In genomic region chr8:10870423-10871055, GRCm38 (mm10) we compare ENCODE assay signal across 20 mouse cellular contexts.
A peak's percentile ranks its signal among the peaks of the same experiment; 100 is the strongest.
DNase-seq lines count a peak whose midpoint lies in the region; ATAC-seq lines count a peak whose summit lies in the region.
"Had no signal": no experiment of that assay in that cellular context is flagged by ENCODE, and none has a peak within 500 bp of the region (broad histone marks: within the 10 kb centered on the region; RNA-seq: fewer than 3 reads in every experiment).

No protein-coding gene starts in this region.

- no peaks in the 10 kb centered on the region for H3K36me3 ChIP-seq in forebrain, embryonic 13.5 days (ENCODE audit: poor library complexity, severe bottlenecking)
- H3K36me3 ChIP-seq in forebrain, embryonic 11.5 days (ENCODE audit: control insufficient read depth, insufficient read depth, low read length) = no peaks in the 10 kb centered on the region
- no peaks in the 10 kb centered on the region for H3K36me3 ChIP-seq in forebrain, embryonic 16.5 days (ENCODE audit: control insufficient read depth, insufficient read depth)
- H3K36me3 ChIP-seq: midbrain, embryonic 12.5 days; neural tube, embryonic 12.5 days had no signal

- H3K4me1 ChIP-seq in forebrain, embryonic 13.5 days = peaks cover 20% of the 10 kb centered on the region
- no peaks in the 10 kb centered on the region; the same call in 1 of the 2 replicates for H3K4me1 ChIP-seq in forebrain, embryonic 11.5 days (replicated peaks; ENCODE audit: control insufficient read depth, insufficient read depth, low read length)
- peaks cover 17% of the 10 kb centered on the region for H3K4me1 ChIP-seq in forebrain, embryonic 16.5 days (replicated peaks; ENCODE audit: control insufficient read depth, insufficient read depth, low read length)

- 69% methylated on average over 13 of the region's 13 CpGs for WGBS in forebrain, embryonic 13.5 days
- 76% methylated on average over 13 of the region's 13 CpGs for WGBS in forebrain, embryonic 11.5 days
- 38% methylated on average over 13 of the region's 13 CpGs for WGBS in forebrain, embryonic 16.5 days

- H3K27me3 ChIP-seq in forebrain, embryonic 13.5 days = 0 out of 2 replicates have a peak, but pooled peaks cover 3% of the 10 kb centered on the region
- no peaks in the 10 kb centered on the region for H3K27me3 ChIP-seq in forebrain, embryonic 11.5 days (ENCODE audit: control insufficient read depth, insufficient read depth, low read length)
- no peaks in the 10 kb centered on the region for H3K27me3 ChIP-seq in forebrain, embryonic 16.5 days (replicated peaks; ENCODE audit: control insufficient read depth, insufficient read depth, low read length)
- H3K27me3 ChIP-seq: CH12.LX had no signal

- H3K27ac ChIP-seq in forebrain, embryonic 13.5 days = no peak overlapping the region
- H3K27ac ChIP-seq in forebrain, embryonic 11.5 days (ENCODE audit: low read depth, low read length) = no peak overlapping the region
- H3K27ac ChIP-seq in forebrain, embryonic 16.5 days (ENCODE audit: low read length) = no peak overlapping the region
- H3K27ac ChIP-seq: midbrain, embryonic 12.5 days; neural tube, embryonic 12.5 days; stomach, postnatal 0 days had no signal

- no peak for DNase-seq in forebrain, embryonic 11.5 days (ENCODE audit: low spot score)
- peak; percentile 18 to 24 for DNase-seq in left cerebral cortex, adult 18-20 months (ENCODE audit: low spot score in 2 of 2)
- DNase-seq in left cerebral cortex, adult 11 months (ENCODE audit: low spot score) = no peak
- DNase-seq in right cerebral cortex, adult 2 months (ENCODE audit: low spot score in 2 of 2) = peak; percentile 28 to 35
- no peak for DNase-seq in ovary, postnatal 14 days (ENCODE audit: low spot score)
- DNase-seq: adrenal gland, postnatal 14 days; cerebellum, postnatal 25 days; heart, adult 18-20 months; kidney, adult 9 months; liver; lung, adult 18-20 months; lung, postnatal 36 days; thymus, postnatal 4 days had no signal

- H3K9ac ChIP-seq in forebrain, embryonic 13.5 days = no peak overlapping the region
- H3K9ac ChIP-seq in forebrain, embryonic 11.5 days (ENCODE audit: low read length) = no peak overlapping the region
- H3K9ac ChIP-seq in forebrain, embryonic 16.5 days (replicated peaks; ENCODE audit: low read depth, low read length) = no peak overlapping the region
- H3K9ac ChIP-seq: midbrain, embryonic 12.5 days; neural tube, embryonic 12.5 days had no signal

- no peak overlapping the region for H3K4me3 ChIP-seq in forebrain, embryonic 13.5 days
- no peak overlapping the region for H3K4me3 ChIP-seq in forebrain, embryonic 11.5 days (ENCODE audit: low read depth, low read length)
- no peak overlapping the region for H3K4me3 ChIP-seq in forebrain, embryonic 16.5 days (replicated peaks; ENCODE audit: low read length)
- H3K4me3 ChIP-seq: midbrain, embryonic 12.5 days; neural tube, embryonic 12.5 days had no signal

- H3K4me2 ChIP-seq in forebrain, embryonic 13.5 days = no peak overlapping the region
- no peak overlapping the region for H3K4me2 ChIP-seq in forebrain, embryonic 11.5 days (ENCODE audit: low read depth, low read length, severe bottlenecking)
- H3K4me2 ChIP-seq in forebrain, embryonic 16.5 days (ENCODE audit: low read length) = no peak overlapping the region
- H3K4me2 ChIP-seq: midbrain, embryonic 12.5 days; neural tube, embryonic 12.5 days had no signal

- no peaks in the 10 kb centered on the region for H3K9me3 ChIP-seq in forebrain, embryonic 13.5 days (replicated peaks)
- H3K9me3 ChIP-seq in forebrain, embryonic 11.5 days (ENCODE audit: control insufficient read depth, low read length) = no peaks in the 10 kb centered on the region
- no peaks in the 10 kb centered on the region for H3K9me3 ChIP-seq in forebrain, embryonic 16.5 days (ENCODE audit: control insufficient read depth, low read length)
- H3K9me3 ChIP-seq: midbrain, embryonic 12.5 days; neural tube, embryonic 12.5 days had no signal

- ATAC-seq in forebrain, embryonic 13.5 days = peak; percentile 45; the same call in 1 of the 2 replicates
- ATAC-seq in forebrain, embryonic 11.5 days (replicated peaks; ENCODE audit: low FRiP score) = no peak
- ATAC-seq in forebrain, embryonic 16.5 days = peak; percentile 83
- no peak for ATAC-seq in inflammation-experienced regulatory T-cells, adult 6 months

Comparison
In these comparisons a context has a peak if more than half of its experiments do, and no peak if none do; other contexts are left out.
1. ATAC-seq: peak in forebrain, embryonic 13.5 days (single experiment) and forebrain, embryonic 16.5 days (single experiment); none in forebrain, embryonic 11.5 days (single experiment) and inflammation-experienced regulatory T-cells, adult 6 months (single experiment).
2. DNase-seq: peak in left cerebral cortex, adult 18-20 months (2 of 2) and right cerebral cortex, adult 2 months (2 of 2); none in forebrain, embryonic 11.5 days (single experiment), left cerebral cortex, adult 11 months (single experiment) and ovary, postnatal 14 days (single experiment).